In genomic region chr17:6783756-6784357, GRCm38 (mm10) we compare ENCODE assay signal across 8 mouse cellular contexts. TPM values are rescaled to one million over a fixed set of nuclear protein-coding genes. Genes with fewer than 3 reads are reported as not detected.
DNase-seq lines count a peak whose midpoint lies in the region; ATAC-seq lines count a peak whose summit lies in the region.

No protein-coding gene starts in this region.

- 50% methylated on average over 10 of the region's 10 CpGs for WGBS in heart, embryonic 10.5 days
- WGBS in embryonic facial prominence, embryonic 12.5 days: 36% methylated on average over 10 of the region's 10 CpGs
- 57% methylated on average over 10 of the region's 10 CpGs for WGBS in kidney, embryonic 16.5 days
- WGBS in midbrain, embryonic 15.5 days: 37% methylated on average over 10 of the region's 10 CpGs

- H3K9me3 ChIP-seq in heart, embryonic 10.5 days: no peaks in the 10 kb centered on the region
- no peaks in the 10 kb centered on the region for H3K9me3 ChIP-seq in embryonic facial prominence, embryonic 12.5 days
- H3K9me3 ChIP-seq in kidney, embryonic 16.5 days (ENCODE audit: low read length): no peaks in the 10 kb centered on the region
- H3K9me3 ChIP-seq in midbrain, embryonic 15.5 days: no peaks in the 10 kb centered on the region

- peaks cover 45% of the 10 kb centered on the region for H3K4me1 ChIP-seq in heart, embryonic 10.5 days
- H3K4me1 ChIP-seq in embryonic facial prominence, embryonic 12.5 days: peaks cover 13% of the 10 kb centered on the region
- H3K4me1 ChIP-seq in kidney, embryonic 16.5 days (ENCODE audit: insufficient read depth, low read length): peaks cover 27% of the 10 kb centered on the region
- H3K4me1 ChIP-seq in midbrain, embryonic 15.5 days: peaks cover 19% of the 10 kb centered on the region

- DNase-seq in heart, embryonic 10.5 days (ENCODE audit: low spot score): no peak
- DNase-seq in heart, adult 9 months (ENCODE audit: low spot score in 2 of 2): no peak
- DNase-seq in testis, postnatal 14 days (ENCODE audit: low spot score): no peak
- DNase-seq in cerebellum, adult 9-11 months: no peak
- DNase-seq in ovary, adult 18-20 months (ENCODE audit: low spot score): no peak

- H3K27me3 ChIP-seq in heart, embryonic 10.5 days (ENCODE audit: insufficient read depth, poor library complexity, severe bottlenecking): no peaks in the 10 kb centered on the region; the same call in 1 of the 2 replicates
- peaks cover 16% of the 10 kb centered on the region; the same call in 1 of the 2 replicates for H3K27me3 ChIP-seq in embryonic facial prominence, embryonic 12.5 days
- 0 out of 2 replicates have a peak, but pooled peaks cover 5% of the 10 kb centered on the region for H3K27me3 ChIP-seq in kidney, embryonic 16.5 days (ENCODE audit: insufficient read depth, low read length)
- H3K27me3 ChIP-seq in midbrain, embryonic 15.5 days (replicated peaks): peaks cover 46% of the 10 kb centered on the region

- no peak overlapping the region for H3K9ac ChIP-seq in embryonic facial prominence, embryonic 12.5 days
- H3K9ac ChIP-seq in kidney, embryonic 16.5 days (replicated peaks; ENCODE audit: low read length): peak overlapping the region; percentile 91; the same call in 1 of the 2 replicates
- no peak overlapping the region for H3K9ac ChIP-seq in midbrain, embryonic 15.5 days

- H3K36me3 ChIP-seq in heart, embryonic 10.5 days: no peaks in the 10 kb centered on the region
- H3K36me3 ChIP-seq in embryonic facial prominence, embryonic 12.5 days: no peaks in the 10 kb centered on the region
- no peaks in the 10 kb centered on the region for H3K36me3 ChIP-seq in kidney, embryonic 16.5 days (ENCODE audit: insufficient read depth, low read length)
- H3K36me3 ChIP-seq in midbrain, embryonic 15.5 days (replicated peaks): no peaks in the 10 kb centered on the region

- H3K4me3 ChIP-seq in heart, embryonic 10.5 days: peak overlapping the region; percentile 91
- peak overlapping the region; percentile 83; the same call in 1 of the 2 replicates for H3K4me3 ChIP-seq in embryonic facial prominence, embryonic 12.5 days
- peak overlapping the region; percentile 93 for H3K4me3 ChIP-seq in kidney, embryonic 16.5 days (ENCODE audit: low read length)
- peak overlapping the region; percentile 60 for H3K4me3 ChIP-seq in midbrain, embryonic 15.5 days

- peak overlapping the region; percentile 98 for H3K27ac ChIP-seq in heart, embryonic 10.5 days
- no peak overlapping the region for H3K27ac ChIP-seq in embryonic facial prominence, embryonic 12.5 days
- H3K27ac ChIP-seq in kidney, embryonic 16.5 days (ENCODE audit: low read length): peak overlapping the region; percentile 97; the same call in 1 of the 2 replicates
- no peak overlapping the region for H3K27ac ChIP-seq in midbrain, embryonic 15.5 days

- no peak for ATAC-seq in embryonic facial prominence, embryonic 12.5 days (ENCODE audit: insufficient number of reproducible peaks, insufficient read depth, low FRiP score, low TSS enrichment)
- ATAC-seq in kidney, embryonic 16.5 days (ENCODE audit: low FRiP score, low TSS enrichment): no peak
- no peak for ATAC-seq in midbrain, embryonic 15.5 days (replicated peaks)

- H3K4me2 ChIP-seq in embryonic facial prominence, embryonic 12.5 days (replicated peaks): peak overlapping the region; percentile 90
- peak overlapping the region; percentile 82 for H3K4me2 ChIP-seq in kidney, embryonic 16.5 days (replicated peaks; ENCODE audit: low read depth, low read length)
- peak overlapping the region; percentile 96; the same call in 1 of the 2 replicates for H3K4me2 ChIP-seq in midbrain, embryonic 15.5 days

RNA-seq across cellular contexts. Expression of gene Ezr, which starts 1.3 kb away (rescaled TPM):
- 121 and 125 TPM in 2 replicates for polyA plus RNA-seq in heart, embryonic 10.5 days (2016; fragmentation: Nextera tagmentation; extraction: Ambion mirVana)
- polyA plus RNA-seq in embryonic facial prominence, embryonic 12.5 days (2016; fragmentation: Nextera tagmentation; extraction: Ambion mirVana): 48.6 and 52.2 TPM in 2 replicates
- 240 and 248 TPM in 2 replicates for polyA plus RNA-seq in kidney, embryonic 16.5 days (2015; fragmentation: Nextera tagmentation; extraction: Ambion mirVana)
- 32.5 and 39.6 TPM in 2 replicates for polyA plus RNA-seq in midbrain, embryonic 15.5 days (2015; fragmentation: Nextera tagmentation; extraction: Ambion mirVana)

Comparison
In these comparisons a context has a peak if more than half of its experiments do, and no peak if none do; other contexts are left out.
1. H3K27ac ChIP-seq: peak in heart, embryonic 10.5 days (single experiment) and kidney, embryonic 16.5 days (single experiment); none in embryonic facial prominence, embryonic 12.5 days (single experiment) and midbrain, embryonic 15.5 days (single experiment).
2. Peak in every context shown above with its lines, with median percentiles within 50 percentile points of each other: H3K4me3 ChIP-seq and H3K4me2 ChIP-seq.